Mouse (Mus musculus) midbrain, embryonic 13.5 days (tissue): ENCODE data around the gene Cryl1. TPM values are rescaled to one million over a fixed set of nuclear protein-coding genes. Genes with fewer than 3 reads are reported as not detected.

Experiments used
- ATAC-seq: fragments of 200-750 bp; cut with Nextera tagmentation; 2 replicates; pipeline ENCODE4 v1.8.0; 2017; ENCODE audit warnings: mild to moderate bottlenecking, moderate TSS enrichment, moderate library complexity
- H3K27ac ChIP-seq: fragments of 300-500 bp; sonication (generic); 2 replicates; pipeline ENCODE4 v1.5.1; 2015; ENCODE audit warnings: inconsistent platforms, mild to moderate bottlenecking, moderate library complexity
- H3K27me3 ChIP-seq: fragments of 300-500 bp; sonication (generic); 2 replicates; pipeline ENCODE4 v1.6.1; 2015; ENCODE audit warnings: mild to moderate bottlenecking, inconsistent platforms
- H3K36me3 ChIP-seq: fragments of 300-500 bp; sonication (generic); 2 replicates; pipeline ENCODE4 v1.6.1; 2015; ENCODE audit warnings: mild to moderate bottlenecking, inconsistent platforms
- H3K4me1 ChIP-seq: fragments of 300-500 bp; sonication (generic); replicated peaks from 2 replicates; pipeline ENCODE4 v1.6.1; 2015; ENCODE audit warnings: inconsistent platforms
- H3K4me2 ChIP-seq: fragments of 300-500 bp; sonication (generic); replicated peaks from 2 replicates; pipeline ENCODE4 v1.6.1; 2015; ENCODE audit warnings: moderate library complexity, mild to moderate bottlenecking, inconsistent platforms
- H3K4me3 ChIP-seq: fragments of 300-500 bp; sonication (generic); replicated peaks from 2 replicates; pipeline ENCODE4 v1.5.1; 2015; ENCODE audit warnings: mild to moderate bottlenecking, inconsistent platforms
- H3K9ac ChIP-seq: fragments of 300-500 bp; sonication (generic); replicated peaks from 2 replicates; pipeline ENCODE4 v1.6.1; 2015; ENCODE audit warnings: mild to moderate bottlenecking, inconsistent platforms
- H3K9me3 ChIP-seq: fragments of 300-500 bp; sonication (generic); 2 replicates; pipeline ENCODE4 v1.6.1; 2016; ENCODE audit warnings: mild to moderate bottlenecking, inconsistent platforms
- WGBS: fragments of 180-500 bp; shearing (Covaris S2); methylation state at CpG from one replicate; pipeline ENCODE4 v1.1.7; 2015; 5-methylcytosine and 5-hydroxymethylcytosine counted together
- polyA plus RNA-seq: library from polyadenylated mRNA; unstranded; fragments of >200 nt; fragmentation: Nextera tagmentation; extraction: Ambion mirVana; gene quantifications from 2 replicates; pipeline ENCODE4 v1.2.1, GENCODE M21; 2015

Gene Cryl1
- polyA plus RNA-seq, 1 experiment from 2014 or later: 6.6 TPM

DNA sequence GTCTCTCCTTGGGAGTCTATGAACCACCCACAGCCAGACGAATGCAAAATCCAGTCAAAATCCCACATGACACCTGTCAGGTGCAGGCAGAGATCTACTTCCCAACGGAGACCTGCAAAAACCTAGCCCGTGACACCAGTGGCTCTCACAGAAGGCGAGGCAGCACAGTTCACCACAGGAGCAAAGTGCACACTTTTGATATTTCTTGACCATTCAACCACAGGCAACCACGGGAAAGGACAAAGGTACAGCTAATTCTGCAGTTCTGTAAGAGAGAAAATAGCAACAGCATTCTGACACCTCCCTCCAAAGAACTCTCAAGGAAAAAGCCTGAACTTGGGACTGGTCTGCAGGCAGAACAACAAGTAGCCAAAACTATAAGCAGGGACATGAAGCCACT is 1.1 kb downstream of the Cryl1 start:
- Histone ChIP-seq H3K27me3 (peaks cover 25% of the 10 kb centered on the region), H3K4me1 (peaks cover 10% of the 10 kb centered on the region), H3K27ac (no peak overlapping the region), H3K4me2 (no peak overlapping the region), H3K9me3 (no peaks in the 10 kb centered on the region), H3K9ac (no peak overlapping the region), H3K36me3 (no peaks in the 10 kb centered on the region), H3K4me3 (no peak overlapping the region)
- ATAC-seq: no peak
- 87% methylated on average over 5 of the region's 5 CpGs for WGBS

DNA sequence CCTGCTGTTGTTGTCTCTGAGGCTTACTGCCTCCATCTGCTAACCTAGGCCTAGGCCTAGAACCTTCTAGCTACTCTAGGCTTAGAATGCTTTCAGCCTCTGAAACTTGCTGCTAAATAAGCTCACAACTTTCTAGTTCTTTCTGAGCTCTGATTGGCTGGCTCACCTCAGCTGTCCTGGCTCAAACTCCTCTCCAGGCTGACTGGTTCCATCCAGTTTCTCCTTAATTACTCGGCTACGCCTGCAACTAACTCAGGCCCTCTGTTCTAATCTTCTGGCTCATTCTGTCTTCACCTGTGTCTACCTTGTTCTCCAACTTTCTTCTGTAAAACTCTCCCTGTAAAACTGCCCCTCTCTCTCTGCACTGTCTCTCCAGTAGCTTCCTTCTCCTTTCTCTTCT is 2.9 kb downstream of the Cryl1 start:
- ATAC-seq: no peak
- Histone ChIP-seq H3K27me3 (peaks cover 25% of the 10 kb centered on the region), H3K9me3 (no peaks in the 10 kb centered on the region), H3K9ac (no peak overlapping the region), H3K4me1 (peaks cover 10% of the 10 kb centered on the region), H3K27ac (no peak overlapping the region), H3K36me3 (no peaks in the 10 kb centered on the region), H3K4me3 (no peak overlapping the region), H3K4me2 (no peak overlapping the region)
- WGBS: 83% methylated on average over 2 of the region's 2 CpGs

DNA sequence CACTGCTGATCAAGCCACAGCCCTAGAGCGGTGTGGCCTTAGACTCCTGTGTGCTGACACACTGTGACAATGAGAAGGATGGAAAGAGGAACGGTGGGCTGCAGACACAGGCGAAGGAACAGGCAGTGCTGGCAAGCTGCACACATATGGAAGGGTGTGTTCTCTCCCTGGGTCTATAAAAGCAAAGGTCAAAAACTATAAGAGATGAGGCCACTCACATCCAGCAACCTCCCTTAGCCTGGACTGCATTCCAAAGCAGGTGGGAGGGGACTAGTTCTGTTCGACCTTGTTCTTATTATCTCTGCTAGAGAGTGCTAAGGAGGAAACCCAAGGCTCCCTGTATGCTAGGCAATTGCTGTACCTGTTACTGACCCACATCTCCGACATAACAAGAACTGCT is 6.1 kb downstream of the Cryl1 start:
- WGBS: 71% methylated on average over 5 of the region's 5 CpGs
- no peak overlapping the region for H3K4me2 ChIP-seq
- no peaks in the 10 kb centered on the region for H3K36me3 ChIP-seq
- H3K4me3 ChIP-seq: no peak overlapping the region
- H3K9ac ChIP-seq: no peak overlapping the region
- no peaks in the 10 kb centered on the region for H3K4me1 ChIP-seq
- peaks cover 12% of the 10 kb centered on the region for H3K27me3 ChIP-seq
- no peaks in the 10 kb centered on the region for H3K9me3 ChIP-seq
- no peak for ATAC-seq
- no peak overlapping the region for H3K27ac ChIP-seq

GRCm38 (mm10) chr14:57391621-57392020 is 6.7 kb downstream of the Cryl1 start:
- no peaks in the 10 kb centered on the region for H3K4me1 ChIP-seq
- ATAC-seq: no peak
- H3K27me3 ChIP-seq: peaks cover 5% of the 10 kb centered on the region
- H3K4me3 ChIP-seq: no peak overlapping the region
- H3K27ac ChIP-seq: no peak overlapping the region
- no peaks in the 10 kb centered on the region for H3K9me3 ChIP-seq
- H3K9ac ChIP-seq: no peak overlapping the region
- 75% methylated on average over 4 of the region's 4 CpGs for WGBS
- no peaks in the 10 kb centered on the region for H3K36me3 ChIP-seq
- no peak overlapping the region for H3K4me2 ChIP-seq

GRCm38 (mm10) chr14:57386758-57387561 is 11.4 kb downstream of the Cryl1 start:
- no peak overlapping the region for H3K27ac ChIP-seq
- H3K36me3 ChIP-seq: no peaks in the 10 kb centered on the region
- no peak overlapping the region for H3K4me2 ChIP-seq
- no peaks in the 10 kb centered on the region for H3K9me3 ChIP-seq
- no peak overlapping the region for H3K4me3 ChIP-seq
- H3K4me1 ChIP-seq: no peaks in the 10 kb centered on the region
- ATAC-seq: no peak
- no peak overlapping the region for H3K9ac ChIP-seq
- 69% methylated on average over 14 of the region's 14 CpGs for WGBS
- H3K27me3 ChIP-seq: no peaks in the 10 kb centered on the region

- no peak overlapping the region for H3K9ac ChIP-seq
- no peaks in the 10 kb centered on the region for H3K36me3 ChIP-seq
- no peak overlapping the region for H3K4me3 ChIP-seq
- 89% methylated on average over 5 of the region's 5 CpGs for WGBS
- H3K9me3 ChIP-seq: no peaks in the 10 kb centered on the region
- H3K4me2 ChIP-seq: no peak overlapping the region
- ATAC-seq: no peak
- no peak overlapping the region for H3K27ac ChIP-seq
- no peaks in the 10 kb centered on the region for H3K4me1 ChIP-seq
- no peaks in the 10 kb centered on the region for H3K27me3 ChIP-seq
Observed at GRCm38 (mm10) chr14:57385667-57386066, 12.7 kb downstream of the Cryl1 start.

DNA sequence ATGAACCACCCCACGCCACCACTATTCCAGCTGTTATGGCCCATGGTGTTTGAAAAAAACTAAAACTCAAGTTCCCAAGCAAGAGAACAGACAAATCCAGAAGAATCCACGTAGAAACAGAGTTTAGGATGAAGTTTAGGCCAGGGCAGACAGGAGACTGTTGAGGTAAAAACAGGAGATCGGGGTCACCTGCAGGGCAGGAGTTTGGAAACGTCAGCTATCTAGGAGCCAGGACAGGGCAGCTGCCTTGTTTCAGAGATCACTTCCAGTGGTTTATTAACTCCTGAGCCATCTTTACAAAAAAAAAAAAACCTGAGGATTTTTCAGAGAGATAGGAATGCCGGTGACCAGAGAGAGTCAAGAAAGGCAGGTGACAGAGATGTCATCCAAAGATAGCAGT is 20.8 kb downstream of the Cryl1 start:
- no peaks in the 10 kb centered on the region for H3K36me3 ChIP-seq
- no peaks in the 10 kb centered on the region for H3K27me3 ChIP-seq
- WGBS: 82% methylated on average over 5 of the region's 5 CpGs
- H3K27ac ChIP-seq: no peak overlapping the region
- no peaks in the 10 kb centered on the region for H3K4me1 ChIP-seq
- H3K9ac ChIP-seq: no peak overlapping the region
- no peaks in the 10 kb centered on the region for H3K9me3 ChIP-seq
- no peak overlapping the region for H3K4me2 ChIP-seq
- no peak overlapping the region for H3K4me3 ChIP-seq
- no peak for ATAC-seq

- WGBS: 83% methylated on average over 9 of the region's 9 CpGs
- no peak for ATAC-seq
- H3K4me2 ChIP-seq: no peak overlapping the region
- H3K27me3 ChIP-seq: no peaks in the 10 kb centered on the region
- no peak overlapping the region for H3K27ac ChIP-seq
- no peaks in the 10 kb centered on the region for H3K4me1 ChIP-seq
- no peak overlapping the region for H3K4me3 ChIP-seq
- no peaks in the 10 kb centered on the region for H3K9me3 ChIP-seq
- no peaks in the 10 kb centered on the region for H3K36me3 ChIP-seq
- no peak overlapping the region for H3K9ac ChIP-seq
Observed at GRCm38 (mm10) chr14:57376956-57377355, 21.4 kb downstream of the Cryl1 start.

GRCm38 (mm10) chr14:57376016-57376415 is 22.3 kb downstream of the Cryl1 start:
- WGBS: 81% methylated on average over 8 of the region's 8 CpGs
- Histone ChIP-seq H3K4me1 (no peaks in the 10 kb centered on the region), H3K27ac (no peak overlapping the region), H3K36me3 (no peaks in the 10 kb centered on the region), H3K4me2 (no peak overlapping the region), H3K9ac (no peak overlapping the region), H3K27me3 (no peaks in the 10 kb centered on the region), H3K9me3 (no peaks in the 10 kb centered on the region), H3K4me3 (no peak overlapping the region)
- no peak for ATAC-seq

DNA sequence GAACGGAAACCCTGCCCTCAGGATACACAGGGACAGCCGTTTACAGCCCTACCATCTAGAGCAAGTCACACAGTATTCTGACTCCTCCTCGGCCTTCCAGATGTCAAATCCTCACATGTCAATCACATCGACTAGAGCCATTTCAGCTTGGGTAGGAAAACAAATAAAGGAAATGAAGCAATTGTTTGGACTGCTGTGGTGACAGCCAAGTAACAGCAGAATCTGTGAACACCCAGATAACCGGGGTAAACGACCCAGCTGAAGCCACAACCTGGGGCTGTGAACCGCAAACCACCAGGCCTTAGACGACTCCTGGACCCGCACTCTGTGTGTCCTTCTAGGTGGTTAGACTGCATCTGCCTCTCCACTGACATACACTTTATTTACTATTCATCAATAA is 23.1 kb downstream of the Cryl1 start:
- 80% methylated on average over 9 of the region's 9 CpGs for WGBS
- Histone ChIP-seq H3K9me3 (no peaks in the 10 kb centered on the region), H3K4me2 (no peak overlapping the region), H3K27me3 (no peaks in the 10 kb centered on the region), H3K36me3 (no peaks in the 10 kb centered on the region), H3K9ac (no peak overlapping the region), H3K4me1 (no peaks in the 10 kb centered on the region), H3K27ac (no peak overlapping the region), H3K4me3 (no peak overlapping the region)
- no peak for ATAC-seq

- Histone ChIP-seq H3K9me3 (no peaks in the 10 kb centered on the region), H3K36me3 (no peaks in the 10 kb centered on the region), H3K9ac (no peak overlapping the region), H3K4me3 (no peak overlapping the region), H3K27me3 (no peaks in the 10 kb centered on the region), H3K4me2 (no peak overlapping the region), H3K4me1 (no peaks in the 10 kb centered on the region), H3K27ac (no peak overlapping the region)
- ATAC-seq: peak; percentile 77
- WGBS: 49% methylated on average over 8 of the region's 8 CpGs
Observed at GRCm38 (mm10) chr14:57372348-57373102, 25.8 kb downstream of the Cryl1 start.

DNA sequence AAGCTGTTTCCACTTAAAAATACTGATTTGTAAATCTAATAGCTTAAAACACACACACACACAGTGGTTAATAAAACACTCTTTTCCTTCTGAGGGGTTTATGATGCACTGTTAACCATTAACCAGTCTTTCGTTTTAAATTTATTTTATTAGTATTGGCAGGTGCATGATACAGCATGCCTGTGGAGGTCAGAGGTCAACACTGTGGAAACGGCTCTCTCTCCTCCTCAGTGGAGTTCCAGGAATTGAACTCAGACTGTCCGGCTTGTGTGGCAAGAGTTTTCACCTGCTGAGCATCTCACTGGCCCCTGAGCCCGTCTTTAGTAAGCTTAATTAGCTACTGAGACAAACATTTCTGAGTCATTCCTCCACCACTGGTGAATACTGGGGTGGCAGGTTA is 31.0 kb downstream of the Cryl1 start:
- WGBS: 59% methylated on average over 4 of the region's 4 CpGs
- H3K27me3 ChIP-seq: 0 out of 2 replicates have a peak, but pooled peaks cover 1% of the 10 kb centered on the region

More for the DNA sequence above, 31.0 kb downstream of the Cryl1 start:
- H3K4me3 ChIP-seq: no peak overlapping the region
- H3K9me3 ChIP-seq: no peaks in the 10 kb centered on the region
- H3K36me3 ChIP-seq: no peaks in the 10 kb centered on the region
- no peak overlapping the region for H3K9ac ChIP-seq
- peaks cover 5% of the 10 kb centered on the region; the same call in 1 of the 2 replicates for H3K4me1 ChIP-seq
- H3K27ac ChIP-seq: no peak overlapping the region
- no peak overlapping the region for H3K4me2 ChIP-seq
- no peak for ATAC-seq
